Mouse (Mus musculus): ENCODE data around the gene Anapc16. TPM values are rescaled to one million over a fixed set of nuclear protein-coding genes. Genes with fewer than 3 reads are reported as not detected.

The Anapc16 gene
- 116 and 120 TPM in 2 replicates for polyA plus RNA-seq (2014; fragmentation: Nextera tagmentation; extraction: Ambion mirVana)

DNA sequence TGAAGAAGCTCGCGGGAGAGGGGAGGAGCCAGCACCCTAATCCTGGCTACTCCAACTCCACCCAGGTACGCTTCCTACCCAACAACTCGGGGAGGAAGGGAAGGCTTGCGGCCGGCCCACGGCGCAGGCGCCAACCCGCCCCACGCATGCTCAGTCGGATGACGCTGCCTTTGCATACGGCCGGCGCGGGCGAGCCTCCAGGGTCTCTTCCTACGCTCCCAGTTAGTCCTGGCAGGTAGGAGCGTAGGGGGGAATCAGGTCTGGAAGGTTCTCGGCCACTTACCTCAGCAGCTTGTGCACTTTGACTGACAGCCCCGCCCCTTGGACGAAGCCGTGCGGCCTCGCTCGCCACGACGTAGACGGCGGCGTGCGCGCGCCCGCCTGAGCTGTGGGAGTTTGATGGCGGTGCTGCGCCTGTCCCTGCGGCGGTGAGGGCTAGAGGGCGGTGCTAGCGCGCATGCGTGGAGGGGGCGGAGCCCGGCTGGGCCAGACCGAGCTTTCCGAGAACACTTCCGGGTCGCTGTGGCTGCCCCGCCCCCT is at the start of gene Anapc16, which contains the start of gene Ascc1:
Anapc16 (minus strand) TSS at position 463 of the 540 bp plus-strand sequence.
Ascc1 (plus strand) TSS at position 133 of the 540 bp plus-strand sequence.
- Histone ChIP-seq H3K4me3 (ENCODE audit: low read depth, low read length) (peak within 1 kb of the TSS; percentile 60), H3K36me3 (ENCODE audit: control insufficient read depth, insufficient read depth, low read length) (peaks cover 2% of the 10 kb centered on the region; the same call in 1 of the 2 replicates), H3K9ac (replicated peaks; ENCODE audit: low read depth, low read length) (peak within 1 kb of the TSS; percentile 70), H3K4me2 (ENCODE audit: low read depth, low read length) (peak within 1 kb of the TSS; percentile 92), H3K9me3 (ENCODE audit: control insufficient read depth, low read length) (no peaks in the 10 kb centered on the region), H3K4me1 (ENCODE audit: control insufficient read depth, insufficient read depth, low read length) (peaks cover 12% of the 10 kb centered on the region; the same call in 1 of the 2 replicates), H3K27ac (ENCODE audit: low read depth, low read length) (peak within 1 kb of the TSS; percentile 98), H3K27me3 (ENCODE audit: control insufficient read depth, insufficient read depth, low read length) (no peaks in the 10 kb centered on the region)
- 0% methylated on average over 50 of the region's 51 CpGs for WGBS
- peak; percentile 96 for ATAC-seq (ENCODE audit: low read depth)

GRCm38 (mm10) chr10:60050581-60050980 is 47.6 kb upstream of the Anapc16 start:
- Histone ChIP-seq H3K4me3 (ENCODE audit: low read depth, low read length) (no peak overlapping the region), H3K9ac (replicated peaks; ENCODE audit: low read depth, low read length) (no peak overlapping the region), H3K27me3 (ENCODE audit: control insufficient read depth, insufficient read depth, low read length) (no peaks in the 10 kb centered on the region), H3K9me3 (ENCODE audit: control insufficient read depth, low read length) (no peaks in the 10 kb centered on the region), H3K4me1 (ENCODE audit: control insufficient read depth, insufficient read depth, low read length) (no peaks in the 10 kb centered on the region), H3K4me2 (ENCODE audit: low read depth, low read length) (no peak overlapping the region), H3K27ac (ENCODE audit: low read depth, low read length) (no peak overlapping the region), H3K36me3 (ENCODE audit: control insufficient read depth, insufficient read depth, low read length) (no peaks in the 10 kb centered on the region)
- WGBS: 95% methylated on average over 10 of the region's 10 CpGs
- no peak for ATAC-seq (ENCODE audit: low read depth)

GRCm38 (mm10) chr10:60046696-60047095 is 43.8 kb upstream of the Anapc16 start:
- Histone ChIP-seq H3K9ac (replicated peaks; ENCODE audit: low read depth, low read length) (no peak overlapping the region), H3K27ac (ENCODE audit: low read depth, low read length) (no peak overlapping the region), H3K9me3 (ENCODE audit: control insufficient read depth, low read length) (no peaks in the 10 kb centered on the region), H3K4me1 (ENCODE audit: control insufficient read depth, insufficient read depth, low read length) (no peaks in the 10 kb centered on the region), H3K36me3 (ENCODE audit: control insufficient read depth, insufficient read depth, low read length) (no peaks in the 10 kb centered on the region), H3K4me2 (ENCODE audit: low read depth, low read length) (no peak overlapping the region), H3K4me3 (ENCODE audit: low read depth, low read length) (no peak overlapping the region), H3K27me3 (ENCODE audit: control insufficient read depth, insufficient read depth, low read length) (no peaks in the 10 kb centered on the region)
- no peak for ATAC-seq (ENCODE audit: low read depth)
- WGBS: 42% methylated on average over 5 of the region's 5 CpGs

GRCm38 (mm10) chr10:60042350-60042922 is 39.5 kb upstream of the Anapc16 start:
- ATAC-seq (ENCODE audit: low read depth): no peak
- no peak overlapping the region for H3K27ac ChIP-seq (ENCODE audit: low read depth, low read length)
- no peaks in the 10 kb centered on the region for H3K36me3 ChIP-seq (ENCODE audit: control insufficient read depth, insufficient read depth, low read length)
- H3K4me3 ChIP-seq (ENCODE audit: low read depth, low read length): no peak overlapping the region
- 87% methylated on average over 8 of the region's 8 CpGs for WGBS
- H3K27me3 ChIP-seq (ENCODE audit: control insufficient read depth, insufficient read depth, low read length): no peaks in the 10 kb centered on the region
- H3K4me1 ChIP-seq (ENCODE audit: control insufficient read depth, insufficient read depth, low read length): no peaks in the 10 kb centered on the region
- H3K9me3 ChIP-seq (ENCODE audit: control insufficient read depth, low read length): no peaks in the 10 kb centered on the region
- no peak overlapping the region for H3K4me2 ChIP-seq (ENCODE audit: low read depth, low read length)
- H3K9ac ChIP-seq (replicated peaks; ENCODE audit: low read depth, low read length): no peak overlapping the region

DNA sequence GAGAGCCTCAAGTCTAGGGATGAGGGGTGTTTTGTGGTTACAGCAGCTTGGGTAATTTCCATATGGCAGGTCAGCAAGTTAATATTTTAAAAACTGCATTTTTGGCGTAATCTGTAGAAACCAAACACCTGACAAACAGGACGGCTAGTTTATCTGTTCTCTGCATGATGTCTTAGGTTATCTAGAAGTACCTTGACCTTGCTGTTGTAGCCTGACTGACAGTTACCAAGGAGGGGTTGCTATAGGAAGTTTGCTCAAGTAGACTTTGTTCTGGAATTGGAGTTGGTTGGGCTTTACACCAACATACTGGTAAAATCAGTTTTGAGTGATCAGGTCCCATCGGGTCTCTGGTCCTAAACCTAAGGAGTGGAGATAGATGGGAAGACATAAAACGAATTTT is 32.8 kb upstream of the Anapc16 start:
- no peak for ATAC-seq (ENCODE audit: low read depth)

DNA sequence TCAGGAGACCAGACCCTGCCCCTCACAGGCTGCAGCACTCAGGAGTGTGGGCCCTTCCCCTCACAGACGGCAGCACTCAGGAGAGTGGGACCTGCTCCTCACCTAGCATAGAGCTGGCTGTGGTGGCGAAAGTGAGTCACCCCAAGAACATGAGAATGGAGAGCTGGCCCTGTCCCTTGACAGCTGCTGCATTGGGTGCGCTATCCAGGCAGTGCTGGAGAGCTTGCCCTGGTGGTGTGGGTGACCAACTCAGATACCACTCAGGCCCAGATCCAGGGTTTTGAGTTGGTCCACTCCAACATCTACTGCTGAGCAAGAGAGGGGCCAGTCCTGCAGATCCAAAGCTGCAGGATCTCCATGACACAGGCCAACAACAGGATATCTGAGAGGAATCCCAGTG is 31.7 kb upstream of the Anapc16 start:
- Histone ChIP-seq H3K9ac (replicated peaks; ENCODE audit: low read depth, low read length) (no peak overlapping the region), H3K4me1 (ENCODE audit: control insufficient read depth, insufficient read depth, low read length) (peaks cover 10% of the 10 kb centered on the region), H3K27ac (ENCODE audit: low read depth, low read length) (no peak overlapping the region), H3K4me3 (ENCODE audit: low read depth, low read length) (no peak overlapping the region), H3K9me3 (ENCODE audit: control insufficient read depth, low read length) (no peaks in the 10 kb centered on the region), H3K4me2 (ENCODE audit: low read depth, low read length) (no peak overlapping the region), H3K27me3 (ENCODE audit: control insufficient read depth, insufficient read depth, low read length) (no peaks in the 10 kb centered on the region), H3K36me3 (ENCODE audit: control insufficient read depth, insufficient read depth, low read length) (no peaks in the 10 kb centered on the region)
- no peak for ATAC-seq (ENCODE audit: low read depth)
- WGBS: 79% methylated on average over 3 of the region's 3 CpGs

More for the DNA sequence above, 32.8 kb upstream of the Anapc16 start:
- H3K4me2 ChIP-seq (ENCODE audit: low read depth, low read length): no peak overlapping the region
- H3K9me3 ChIP-seq (ENCODE audit: control insufficient read depth, low read length): no peaks in the 10 kb centered on the region
- H3K4me1 ChIP-seq (ENCODE audit: control insufficient read depth, insufficient read depth, low read length): peaks cover 10% of the 10 kb centered on the region
- H3K27ac ChIP-seq (ENCODE audit: low read depth, low read length): no peak overlapping the region
- H3K4me3 ChIP-seq (ENCODE audit: low read depth, low read length): no peak overlapping the region
- H3K27me3 ChIP-seq (ENCODE audit: control insufficient read depth, insufficient read depth, low read length): no peaks in the 10 kb centered on the region
- H3K9ac ChIP-seq (replicated peaks; ENCODE audit: low read depth, low read length): no peak overlapping the region
- 82% methylated on average over 4 of the region's 4 CpGs for WGBS
- no peaks in the 10 kb centered on the region for H3K36me3 ChIP-seq (ENCODE audit: control insufficient read depth, insufficient read depth, low read length)

DNA sequence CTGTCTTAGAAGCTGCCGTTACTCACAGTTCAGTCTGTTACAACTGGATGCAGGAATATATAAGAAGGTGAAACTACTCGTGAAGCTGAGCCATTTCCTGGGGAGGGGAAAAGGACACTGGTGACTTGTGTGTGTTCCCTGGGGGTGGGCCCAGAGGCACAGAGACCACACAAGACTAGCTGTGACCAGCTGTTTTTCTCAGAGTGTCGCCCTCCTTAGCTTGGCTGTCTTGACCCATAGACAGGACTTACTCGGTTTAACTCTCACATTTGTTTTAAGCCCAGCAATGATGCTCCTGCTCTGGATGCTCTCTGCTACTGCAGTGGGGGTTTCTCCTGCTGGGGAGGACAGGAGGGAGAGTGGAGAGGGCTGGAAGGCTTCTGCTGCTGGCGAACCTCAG is 30.1 kb upstream of the Anapc16 start:
- no peaks in the 10 kb centered on the region for H3K36me3 ChIP-seq (ENCODE audit: control insufficient read depth, insufficient read depth, low read length)
- no peak for ATAC-seq (ENCODE audit: low read depth)
- H3K4me3 ChIP-seq (ENCODE audit: low read depth, low read length): no peak overlapping the region
- no peak overlapping the region for H3K4me2 ChIP-seq (ENCODE audit: low read depth, low read length)
- H3K9me3 ChIP-seq (ENCODE audit: control insufficient read depth, low read length): no peaks in the 10 kb centered on the region
- H3K27ac ChIP-seq (ENCODE audit: low read depth, low read length): no peak overlapping the region
- no peak overlapping the region for H3K9ac ChIP-seq (replicated peaks; ENCODE audit: low read depth, low read length)
- 60% methylated on average over 5 of the region's 5 CpGs for WGBS
- peaks cover 14% of the 10 kb centered on the region for H3K4me1 ChIP-seq (ENCODE audit: control insufficient read depth, insufficient read depth, low read length)
- H3K27me3 ChIP-seq (ENCODE audit: control insufficient read depth, insufficient read depth, low read length): no peaks in the 10 kb centered on the region

GRCm38 (mm10) chr10:60032622-60033021 is 29.7 kb upstream of the Anapc16 start:
- H3K9me3 ChIP-seq (ENCODE audit: control insufficient read depth, low read length): no peaks in the 10 kb centered on the region
- no peak overlapping the region for H3K27ac ChIP-seq (ENCODE audit: low read depth, low read length)
- no peak overlapping the region for H3K4me2 ChIP-seq (ENCODE audit: low read depth, low read length)
- H3K9ac ChIP-seq (replicated peaks; ENCODE audit: low read depth, low read length): no peak overlapping the region
- WGBS: 72% methylated on average over 2 of the region's 2 CpGs
- H3K27me3 ChIP-seq (ENCODE audit: control insufficient read depth, insufficient read depth, low read length): no peaks in the 10 kb centered on the region
- no peak for ATAC-seq (ENCODE audit: low read depth)
- H3K36me3 ChIP-seq (ENCODE audit: control insufficient read depth, insufficient read depth, low read length): no peaks in the 10 kb centered on the region
- peaks cover 16% of the 10 kb centered on the region for H3K4me1 ChIP-seq (ENCODE audit: control insufficient read depth, insufficient read depth, low read length)
- no peak overlapping the region for H3K4me3 ChIP-seq (ENCODE audit: low read depth, low read length)

GRCm38 (mm10) chr10:60031985-60032384 is 29.1 kb upstream of the Anapc16 start:
- Histone ChIP-seq H3K9ac (replicated peaks; ENCODE audit: low read depth, low read length) (no peak overlapping the region), H3K27me3 (ENCODE audit: control insufficient read depth, insufficient read depth, low read length) (no peaks in the 10 kb centered on the region), H3K36me3 (ENCODE audit: control insufficient read depth, insufficient read depth, low read length) (no peaks in the 10 kb centered on the region), H3K27ac (ENCODE audit: low read depth, low read length) (0 out of 2 replicates have a peak overlapping the region, but pooled peaks have one; percentile 12), H3K4me3 (ENCODE audit: low read depth, low read length) (no peak overlapping the region), H3K9me3 (ENCODE audit: control insufficient read depth, low read length) (no peaks in the 10 kb centered on the region), H3K4me1 (ENCODE audit: control insufficient read depth, insufficient read depth, low read length) (peaks cover 19% of the 10 kb centered on the region), H3K4me2 (ENCODE audit: low read depth, low read length) (no peak overlapping the region)
- WGBS: 43% methylated on average over 2 of the region's 2 CpGs
- ATAC-seq (ENCODE audit: low read depth): 0 out of 2 replicates have a peak, but pooled peaks have one; percentile 29
